Mouse (Mus musculus) embryonic stem cell, embryonic (primary cell): Measurements from ENCODE around the gene Scn8a.

Experiments used
- CTCF ChIA-PET, 4 experiments: fragments of 300-600 bp in 2 of 4; fragments of 350-600 bp in 2 of 4; sonication (Branson Sonifier 250); formaldehyde crosslinking; loops; one replicate each; lab custom pipeline; 2022; ENCODE audit warnings: inconsistent platforms in 2 of 4; lab: Charles Lee
- POLR2A ChIA-PET, 4 experiments: fragments of 300-600 bp in 2 of 4; fragments of 350-600 bp in 2 of 4; sonication (Branson Sonifier 250); formaldehyde crosslinking; loops; one replicate each; lab custom pipeline; 2022; ENCODE audit warnings: antibody characterized with exemption in 4 of 4, inconsistent platforms in 1 of 4; lab: Charles Lee

The Scn8a gene

DNA sequence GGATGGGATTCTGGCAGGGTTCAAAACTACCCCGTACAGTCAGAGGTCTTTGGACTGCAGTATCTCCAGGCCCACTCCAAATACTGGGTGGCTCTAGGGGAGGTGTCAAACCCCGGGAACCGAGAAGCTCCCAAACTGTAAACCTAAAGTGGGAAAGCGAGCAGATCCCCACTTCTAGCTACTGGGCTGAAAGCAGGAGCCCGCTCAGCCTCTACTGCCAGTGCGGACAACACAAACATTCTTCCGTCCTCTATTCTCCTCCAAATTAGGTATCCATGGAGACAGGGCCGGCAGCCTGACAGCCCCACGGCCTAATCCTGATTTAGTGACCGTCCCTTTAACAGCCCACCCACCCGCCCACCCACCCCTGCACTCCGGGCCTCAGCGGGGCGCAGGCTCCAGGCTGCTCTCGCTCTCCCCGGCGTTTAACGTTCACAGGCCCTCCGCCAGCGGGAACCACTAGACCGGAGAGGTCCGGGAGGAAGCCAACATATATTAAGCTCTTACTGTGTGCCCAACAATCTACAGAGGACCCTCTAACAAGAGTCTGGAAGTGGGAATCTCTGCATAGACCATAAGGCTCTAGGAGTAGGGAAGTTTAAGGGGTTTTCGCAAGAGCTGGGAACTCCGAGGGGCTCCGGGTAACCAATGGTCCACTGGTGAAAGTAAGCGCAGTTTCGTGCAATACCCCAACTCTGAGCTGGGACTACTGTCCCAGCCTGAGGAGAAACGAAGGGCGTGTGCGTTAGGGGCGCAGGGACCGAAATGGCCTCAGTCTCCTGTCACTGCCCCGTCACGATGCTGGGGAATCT, 207.5 kb downstream of the Scn8a start:
- CTCF ChIA-PET, result interaction anchor here (0.5 to 1.8 kb wide), 16 partner anchors 16 to 907 kb away, joined by 3 to 6 read pairs (median 4); no protein-coding TSS in a partner anchor
- POLR2A ChIA-PET, result interaction anchor here (0.6 to 14.9 kb wide), 24 partner anchors 9 to 907 kb away, joined by 3 to 149 read pairs (median 4); partner anchors contain the start of gene Galnt6 (in 1 of the 4)

DNA sequence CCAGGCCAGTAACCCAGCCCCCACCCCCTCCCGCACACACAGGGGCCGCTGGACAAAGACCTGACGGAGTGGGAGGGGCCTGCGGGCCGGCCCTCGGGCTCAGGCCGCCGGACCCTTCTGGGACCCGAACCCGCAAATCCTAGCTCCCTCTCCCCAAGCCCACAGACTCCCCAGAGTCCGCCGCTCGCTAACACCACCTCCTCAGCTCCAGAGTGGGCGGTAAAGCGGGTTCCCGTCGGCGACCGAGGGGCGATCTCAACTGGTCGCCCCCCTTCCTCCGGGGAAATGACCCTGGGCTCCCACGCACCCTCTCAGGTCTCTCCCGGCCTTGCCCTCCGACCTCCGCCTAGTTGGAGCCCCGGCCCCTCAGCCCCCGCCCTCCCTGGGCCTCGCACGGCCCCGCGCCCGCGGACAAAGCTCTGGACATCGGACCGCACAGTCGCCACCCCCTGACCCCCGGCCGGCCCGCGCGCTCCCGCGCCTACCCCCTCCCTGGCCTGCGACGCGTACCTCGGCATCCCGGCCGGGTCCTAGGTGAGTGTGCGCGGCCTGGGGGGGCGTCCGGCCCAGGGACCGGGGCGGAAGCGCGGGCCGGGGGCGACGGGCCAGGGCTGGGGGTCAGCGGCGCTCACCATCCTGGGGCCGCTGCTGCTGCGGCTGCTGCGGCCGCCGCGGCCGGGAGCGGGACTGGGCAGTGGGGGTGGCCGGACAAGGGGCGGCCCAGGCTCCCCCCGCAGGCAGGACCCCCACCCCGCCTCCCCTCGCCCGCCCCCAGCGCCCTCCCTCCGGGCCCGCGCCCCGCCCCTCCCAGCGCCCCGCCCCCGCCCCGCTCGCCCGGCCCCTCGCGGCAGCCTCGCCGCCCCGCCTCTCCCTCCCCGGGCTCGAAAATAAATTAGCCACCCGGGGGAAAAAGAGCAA, 208.4 kb downstream of the Scn8a start, which contains the start of gene Fignl2:
Fignl2 (minus strand) TSS at position 755 of the 918 bp plus-strand sequence.
- CTCF ChIA-PET, result interaction anchor here (0.5 to 1.8 kb wide), 15 partner anchors 15 to 906 kb away, joined by 3 to 6 read pairs (median 4); partner anchors contain the start of gene Gm47841 (in 1 of the 4)
- POLR2A ChIA-PET, result interaction anchor here (0.6 to 14.9 kb wide), 24 partner anchors 8 to 635 kb away, joined by 3 to 149 read pairs (median 4); no protein-coding TSS in a partner anchor

DNA sequence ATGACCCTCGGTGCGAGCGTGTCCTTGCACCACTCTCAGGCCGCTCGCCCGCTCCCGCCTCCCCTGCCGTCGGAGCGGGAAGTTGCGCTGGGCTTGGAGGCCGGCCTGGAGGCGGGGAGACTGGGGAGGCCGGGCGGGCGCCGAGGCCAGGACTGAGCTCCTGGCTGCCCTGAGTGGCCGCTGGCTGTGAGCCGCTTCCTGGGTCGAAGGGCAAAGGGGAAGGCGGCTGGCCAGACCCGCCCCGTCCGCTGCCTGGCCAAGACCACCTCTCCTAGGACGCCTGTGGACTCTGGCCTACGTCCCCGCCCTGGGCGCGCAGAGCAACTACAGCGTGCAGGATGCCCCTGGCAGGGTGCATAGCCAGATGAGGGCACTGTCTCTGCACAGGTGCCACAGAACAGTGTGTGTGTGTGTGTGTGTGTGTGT, 209.1 kb downstream of the Scn8a start:
- POLR2A ChIA-PET, result interaction anchor here (0.6 to 14.9 kb wide), 10 partner anchors 12 to 153 kb away, joined by 3 to 149 read pairs (median 8); no protein-coding TSS in a partner anchor
- CTCF ChIA-PET, result interaction anchor here in 2 of 4 experiments (0.6 to 0.9 kb wide), 3 partner anchors 15 to 67 kb away, joined by 3 to 6 read pairs (median 4); no protein-coding TSS in a partner anchor

DNA sequence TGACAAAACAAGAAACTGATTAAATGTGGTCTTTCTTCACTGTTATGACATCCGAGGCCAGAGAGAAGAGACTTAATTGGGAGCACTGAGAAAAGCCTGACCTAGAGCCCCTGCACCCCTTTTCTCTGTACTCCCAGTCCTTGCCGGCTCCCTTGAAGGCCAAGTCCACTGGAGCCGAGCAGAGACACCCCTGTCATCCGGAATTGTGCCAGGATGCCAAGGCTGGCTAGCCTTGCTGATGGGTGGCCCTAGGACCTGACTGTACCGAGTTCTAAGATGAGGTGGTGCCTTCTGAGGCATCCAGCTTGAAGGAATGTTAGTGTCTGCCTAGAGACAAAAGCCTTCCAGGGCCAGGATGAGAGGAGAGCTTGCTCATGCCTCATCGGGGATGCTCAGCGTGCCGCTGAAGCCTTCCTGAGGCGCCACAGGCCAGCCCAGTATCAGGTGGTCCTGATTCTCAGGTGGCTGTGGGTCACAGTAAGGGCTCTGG, 210.4 kb downstream of the Scn8a start:
- CTCF ChIA-PET, result interaction anchor here in 2 of 4 experiments (1.0 to 1.2 kb wide), 2 partner anchors 28 to 37 kb away, joined by 4 read pairs; no protein-coding TSS in a partner anchor
- POLR2A ChIA-PET, result interaction anchor here in 3 of 4 experiments (0.6 to 14.9 kb wide), 4 partner anchors 8 to 18 kb away, joined by 3 to 149 read pairs (median 3); no protein-coding TSS in a partner anchor

DNA sequence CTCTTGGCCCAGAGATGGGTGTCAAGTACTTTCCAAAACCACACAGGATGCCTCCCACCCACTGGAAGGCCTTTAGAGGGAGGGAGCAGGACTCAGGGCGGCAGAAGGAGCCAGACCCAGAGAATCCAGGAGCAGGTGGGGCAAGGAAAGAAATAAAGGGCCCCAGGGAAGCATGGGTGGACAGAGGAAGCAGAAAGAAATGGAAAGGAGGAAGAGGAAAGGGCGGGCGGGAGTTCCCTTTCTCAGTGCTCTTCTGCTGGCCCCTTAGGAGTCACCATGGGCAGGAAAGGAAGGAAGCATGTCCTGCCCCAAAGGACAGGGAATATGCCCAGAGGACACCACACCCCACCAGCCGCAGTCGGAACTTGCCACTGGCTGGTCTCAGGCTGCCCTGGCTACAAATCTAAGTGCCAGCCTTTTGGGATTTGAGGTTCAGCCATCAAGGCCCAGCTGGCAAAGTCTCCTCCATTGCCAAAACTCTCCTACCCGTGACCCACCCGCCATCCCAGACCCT, 211.4 kb downstream of the Scn8a start:
- CTCF ChIA-PET, result interaction anchor here in 1 of 4 experiments (0.6 to 1.5 kb wide), 2 partner anchors 25 to 1073 kb away, joined by 4 to 5 read pairs; no protein-coding TSS in a partner anchor

DNA sequence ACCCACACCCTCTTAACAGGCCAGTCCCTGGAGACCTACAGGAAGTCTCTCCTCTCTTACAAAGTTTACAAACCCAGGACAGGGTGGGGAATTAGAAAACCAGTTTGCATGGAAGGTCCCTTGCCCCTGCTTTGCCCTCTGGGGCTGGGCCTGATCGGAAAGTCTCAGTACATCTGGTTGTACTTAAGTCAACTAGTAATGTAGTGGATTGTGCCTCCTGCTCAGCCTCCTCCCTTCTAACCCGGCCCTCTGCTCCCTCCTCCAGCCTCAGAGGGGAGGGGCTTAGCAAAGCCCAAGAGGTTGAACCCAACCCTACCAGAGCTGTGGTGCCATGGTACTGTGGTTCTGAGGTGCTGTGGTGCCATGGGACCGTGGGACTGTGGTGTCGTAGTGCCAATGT, 212.6 kb downstream of the Scn8a start:
- ChIA-PET POLR2A (interaction anchor here (0.5 to 14.9 kb wide), 13 partner anchors 10 to 466 kb away, joined by 3 to 149 read pairs (median 3); no protein-coding TSS in a partner anchor), CTCF (interaction anchor here in 3 of 4 experiments (0.5 to 1.5 kb wide), 8 partner anchors 11 to 40 kb away, joined by 3 to 13 read pairs (median 4); no protein-coding TSS in a partner anchor)

More for the DNA sequence above, 211.4 kb downstream of the Scn8a start:
- POLR2A ChIA-PET, result interaction anchor here in 2 of 4 experiments (1.0 to 14.9 kb wide), 4 partner anchors 12 to 39 kb away, joined by 3 to 149 read pairs (median 16); no protein-coding TSS in a partner anchor

DNA sequence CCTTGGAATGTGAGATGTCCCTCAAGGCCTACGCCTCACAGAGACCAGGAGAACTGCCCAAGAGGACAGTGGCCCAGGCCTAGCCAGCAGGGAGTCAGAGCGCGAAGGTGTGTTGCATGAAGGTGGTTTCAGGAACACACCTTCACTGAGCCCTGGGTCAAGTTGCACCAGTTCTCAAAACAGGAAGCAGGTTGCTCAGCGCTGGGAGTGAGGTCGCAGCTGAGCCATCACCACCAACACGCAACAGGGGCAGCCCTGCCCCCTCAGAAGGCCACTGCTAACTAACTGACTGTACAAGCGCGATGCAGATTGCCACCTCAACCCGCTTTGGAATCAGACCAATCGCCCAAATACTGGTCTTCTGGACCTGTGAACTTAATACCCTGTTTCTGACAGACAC, 214.8 kb downstream of the Scn8a start:
- CTCF ChIA-PET, result interaction anchor here in 1 of 4 experiments (0.6 kb wide), 1 partner anchor 10 kb away, joined by 3 read pairs; no protein-coding TSS in a partner anchor
- POLR2A ChIA-PET, result interaction anchor here in 2 of 4 experiments (1.2 to 14.9 kb wide), 5 partner anchors 9 to 89 kb away, joined by 3 to 149 read pairs (median 5); partner anchors contain the start of gene Acvr1b (in 1 of the 2)

DNA sequence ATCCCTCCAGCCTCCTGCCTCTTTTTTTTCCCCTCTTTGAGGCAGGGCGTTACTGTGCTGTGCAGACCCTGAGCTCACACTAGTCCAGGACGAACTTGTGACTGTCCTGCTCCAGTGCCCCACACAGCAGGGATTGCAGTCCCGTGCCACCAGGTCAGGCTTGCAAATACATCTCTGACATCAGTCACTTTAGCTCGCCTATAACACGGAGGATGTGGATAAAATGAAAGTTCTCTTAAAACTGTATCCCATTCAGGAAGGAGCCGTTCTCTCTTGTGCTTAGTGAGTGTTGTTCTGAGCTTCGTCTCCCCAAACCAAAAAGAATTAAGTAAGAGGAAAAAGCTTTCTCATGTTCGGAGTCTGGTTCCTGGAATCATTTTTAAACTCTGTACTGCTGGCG, 216.8 kb downstream of the Scn8a start:
- ChIA-PET POLR2A (interaction anchor here in 2 of 4 experiments (0.8 to 14.9 kb wide), 7 partner anchors 8 to 19 kb away, joined by 3 to 149 read pairs (median 3); no protein-coding TSS in a partner anchor), CTCF (interaction anchor here in 1 of 4 experiments (0.7 kb wide), 1 partner anchor 850 kb away, joined by 3 read pairs; no protein-coding TSS in a partner anchor)

DNA sequence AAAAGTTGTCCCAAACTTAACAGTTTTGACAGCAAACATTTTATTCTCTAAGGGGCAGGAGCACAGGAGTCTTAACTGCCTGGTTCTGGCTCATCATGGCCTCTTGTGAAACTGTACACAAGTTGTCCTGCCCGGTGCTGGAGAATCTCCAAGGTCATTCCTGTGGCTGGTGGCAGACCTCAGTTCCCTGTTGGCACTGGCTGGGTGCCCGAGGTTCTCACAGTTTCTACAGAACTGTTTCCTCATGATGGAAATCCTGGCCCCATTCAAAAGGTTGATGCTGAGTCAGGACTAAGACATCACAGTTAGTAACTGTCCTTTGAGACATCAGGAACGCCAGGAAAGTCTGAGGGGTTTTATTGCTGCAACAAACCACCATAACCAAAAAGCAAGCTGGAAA, 217.3 kb downstream of the Scn8a start:
- ChIA-PET POLR2A (interaction anchor here in 2 of 4 experiments (0.8 to 14.9 kb wide), 7 partner anchors 8 to 18 kb away, joined by 3 to 149 read pairs (median 4); no protein-coding TSS in a partner anchor), CTCF (no interaction called here)

DNA sequence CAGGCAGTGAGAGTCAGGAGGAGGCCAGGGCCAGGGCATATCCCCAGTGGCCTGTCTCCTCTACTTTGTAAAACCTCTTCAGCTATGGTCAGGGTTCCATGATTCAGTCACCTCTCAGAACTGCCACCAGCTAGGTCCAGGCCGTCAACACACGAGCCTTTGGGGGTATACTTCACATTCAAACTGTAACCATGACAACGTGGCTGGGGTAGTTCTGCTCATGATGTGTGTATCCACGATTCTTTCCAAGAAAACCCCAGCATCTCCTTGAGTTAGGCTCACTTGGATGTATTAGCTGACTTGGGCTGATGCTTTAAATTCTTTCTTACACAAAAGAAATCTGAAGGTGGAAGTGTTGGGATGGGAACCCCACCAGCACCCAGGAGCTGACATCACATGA, 218.6 kb downstream of the Scn8a start:
- ChIA-PET CTCF (interaction anchor here in 2 of 4 experiments (0.6 to 1.1 kb wide), 5 partner anchors 31 to 480 kb away, joined by 3 to 4 read pairs (median 3); no protein-coding TSS in a partner anchor), POLR2A (interaction anchor here (0.5 to 14.9 kb wide), 9 partner anchors 7 to 592 kb away, joined by 3 to 149 read pairs (median 3); partner anchors contain the start of gene Acvrl1 (in 1 of the 4))

DNA sequence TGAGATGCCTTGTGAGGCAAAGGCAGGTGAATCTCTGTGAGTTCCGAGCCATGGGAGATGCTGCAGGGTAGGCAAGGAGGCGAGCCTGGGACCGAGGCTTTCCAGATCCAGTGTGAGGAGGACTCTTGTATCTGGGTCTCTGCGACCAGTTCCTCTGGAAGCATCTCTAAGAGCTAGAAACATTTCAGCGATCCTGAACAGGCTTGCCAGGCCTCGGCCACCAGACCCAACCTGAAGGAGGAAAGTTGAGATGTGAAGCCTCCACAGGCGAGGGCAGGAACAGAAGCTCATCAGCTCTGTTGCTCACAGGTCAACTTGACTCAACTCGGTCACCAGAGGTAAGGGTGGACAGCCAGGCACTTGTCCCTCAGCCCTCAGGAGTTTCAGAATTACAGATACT, 221.9 kb downstream of the Scn8a start:
- POLR2A ChIA-PET, result interaction anchor here in 2 of 4 experiments (1.4 to 7.5 kb wide), 9 partner anchors 9 to 301 kb away, joined by 3 to 149 read pairs (median 10); partner anchors contain the start of genes Fignl2 (in 2 of the 2) and Ankrd33 (in 1 of the 2)
- CTCF ChIA-PET, result interaction anchor here in 2 of 4 experiments (1.4 to 2.4 kb wide), 3 partner anchors 36 to 39 kb away, joined by 5 to 10 read pairs (median 6); no protein-coding TSS in a partner anchor

DNA sequence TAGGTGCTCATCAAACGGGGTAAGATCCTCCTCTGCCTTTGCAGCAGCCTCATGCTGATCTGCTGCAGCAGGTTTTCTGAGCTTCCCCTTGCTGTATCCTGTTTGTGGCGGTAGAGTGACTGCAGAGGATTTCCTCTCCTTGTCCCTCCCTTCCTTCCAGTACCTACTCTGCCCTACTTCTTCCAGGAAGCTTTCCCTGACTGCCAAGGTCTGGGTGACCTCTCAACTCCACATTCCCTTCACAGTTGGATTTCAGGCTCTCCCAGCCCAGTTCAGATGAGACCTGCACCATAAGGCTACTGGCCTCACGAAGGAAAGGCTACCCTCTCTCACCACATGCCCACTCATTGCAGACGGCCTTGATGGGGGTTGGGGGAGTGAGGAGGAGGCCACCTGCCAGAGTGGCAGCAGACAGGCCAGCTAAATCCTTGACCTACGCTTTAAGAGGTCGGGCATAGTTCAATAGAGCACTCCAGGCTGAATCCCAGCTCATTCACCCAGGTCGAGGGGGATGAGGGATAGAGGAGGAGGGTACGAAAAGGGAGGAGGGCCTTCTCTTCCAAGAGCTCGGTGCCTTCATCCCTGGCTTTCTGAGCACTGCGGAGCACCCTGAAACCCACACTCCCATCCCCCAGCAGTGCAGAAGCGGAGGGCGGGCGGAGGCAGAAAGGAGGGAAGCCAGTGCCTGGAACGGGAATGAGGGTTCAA, 222.6 kb downstream of the Scn8a start:
- CTCF ChIA-PET, result interaction anchor here (0.6 to 2.4 kb wide), 16 partner anchors 10 to 480 kb away, joined by 3 to 10 read pairs (median 4); partner anchors contain the start of gene Scn8a (in 1 of the 4)

DNA sequence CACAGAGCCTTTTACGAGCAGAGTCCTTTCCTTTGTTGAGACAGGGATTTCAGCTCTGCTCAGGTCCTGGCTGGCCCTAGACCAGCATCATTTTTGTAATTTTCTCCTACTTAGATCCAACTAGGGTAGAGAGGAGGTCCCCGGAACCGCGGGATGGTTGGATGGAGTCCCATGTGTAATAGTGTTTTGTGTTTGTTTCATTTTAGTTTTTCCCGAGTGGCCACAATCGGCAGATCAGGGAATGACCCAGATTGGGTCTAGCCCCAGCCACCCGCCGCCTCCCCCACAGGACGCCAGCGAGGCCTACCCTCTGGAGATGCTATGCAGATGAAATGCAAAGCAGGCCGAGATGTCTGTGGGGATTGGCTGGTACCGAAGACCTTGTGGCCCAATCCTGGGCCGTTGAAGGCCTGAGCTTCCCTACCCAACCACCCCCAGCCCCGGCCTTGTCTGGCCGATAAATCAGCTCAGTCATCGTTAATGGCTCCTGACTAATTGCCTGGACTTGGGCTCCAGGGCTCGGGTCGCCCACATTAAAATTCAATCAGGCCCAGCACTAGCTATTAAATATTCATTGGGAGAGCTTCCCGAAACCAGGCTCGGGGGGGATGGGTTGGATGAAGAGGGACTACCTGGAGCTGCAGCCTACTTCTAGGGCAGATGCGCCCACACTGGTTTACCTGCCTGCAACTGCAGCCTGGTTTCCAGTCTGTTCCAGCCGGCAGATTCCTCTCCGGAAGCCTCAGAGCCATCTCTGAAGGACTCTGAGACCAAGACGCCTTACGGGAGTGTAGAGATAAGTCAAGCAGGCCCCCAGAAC, 223.4 kb downstream of the Scn8a start:
- ChIA-PET CTCF (interaction anchor here (0.6 to 2.4 kb wide), 36 partner anchors 9 to 1152 kb away, joined by 3 to 14 read pairs (median 4); partner anchors contain the start of gene Scn8a (in 1 of the 4)), POLR2A (interaction anchor here (0.5 to 7.5 kb wide), 71 partner anchors 8 to 1354 kb away, joined by 3 to 149 read pairs (median 4); partner anchors contain the start of genes Fignl2 (in 3 of the 4), Ankrd33 (in 1 of the 4) and Dazap2 (in 1 of the 4))

More for the DNA sequence above, 222.6 kb downstream of the Scn8a start:
- POLR2A ChIA-PET, result interaction anchor here (0.5 to 7.5 kb wide), 47 partner anchors 10 to 1252 kb away, joined by 3 to 149 read pairs (median 4); partner anchors contain the start of genes Fignl2 (in 3 of the 4), Ankrd33 (in 2 of the 4) and Dazap2 (in 1 of the 4)

DNA sequence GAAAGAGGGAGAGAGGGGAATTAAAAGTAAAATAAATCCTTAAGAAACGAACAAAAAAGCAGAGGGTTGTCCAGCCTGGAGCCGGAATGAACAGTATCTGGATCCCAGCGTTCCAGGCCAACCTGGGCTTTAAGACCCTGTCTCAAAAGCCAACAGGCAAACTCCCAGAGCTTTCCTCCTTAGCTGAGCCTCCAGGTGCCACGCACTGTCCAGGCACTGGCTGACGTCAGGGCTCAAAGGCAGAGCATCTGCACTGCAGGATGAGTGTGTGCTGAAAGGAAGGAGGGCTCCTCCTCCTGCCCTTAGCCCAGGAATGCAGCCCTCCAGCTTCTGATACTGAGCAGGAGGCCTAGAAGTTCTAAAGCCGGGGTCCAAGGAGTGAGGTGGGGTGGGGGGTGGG, 224.3 kb downstream of the Scn8a start:
- ChIA-PET CTCF (interaction anchor here (0.6 to 1.8 kb wide), 15 partner anchors 11 to 264 kb away, joined by 3 to 7 read pairs (median 4); partner anchors contain the start of gene Scn8a (in 1 of the 4)), POLR2A (interaction anchor here in 3 of 4 experiments (0.7 to 7.5 kb wide), 36 partner anchors 7 to 600 kb away, joined by 3 to 149 read pairs (median 5); partner anchors contain the start of genes Fignl2 (in 2 of the 3), Acvr1b (in 1 of the 3) and Ankrd33 (in 1 of the 3))
